Mouse (Mus musculus) T-cell, adult 2 months (primary cell): ENCODE data around the gene Gm19410.

Experiments used
- DNase-seq: peaks from one replicate; pipeline ENCODE4 v3.0.0; 2022; ENCODE audit warnings: low spot score

The Gm19410 gene

GRCm38 (mm10) chr8:35765499-35766193 is at the start of gene Gm19410:
TSS of gene Gm19410 (plus strand) at chr8:35765790.
- DNase-seq = no peak

- no peak for DNase-seq
These were observed 34.8 kb upstream of the Gm19410 start for GRCm38 (mm10) chr8:35730776-35731175.

- DNase-seq = no peak
These were observed 30.2 kb upstream of the Gm19410 start for GRCm38 (mm10) chr8:35735438-35735837.

GRCm38 (mm10) chr8:35756202-35756601 is 9.4 kb upstream of the Gm19410 start:
- DNase-seq = no peak

GRCm38 (mm10) chr8:35765020-35765419 is 570 bp upstream of the Gm19410 start:
- DNase-seq = no peak

DNA sequence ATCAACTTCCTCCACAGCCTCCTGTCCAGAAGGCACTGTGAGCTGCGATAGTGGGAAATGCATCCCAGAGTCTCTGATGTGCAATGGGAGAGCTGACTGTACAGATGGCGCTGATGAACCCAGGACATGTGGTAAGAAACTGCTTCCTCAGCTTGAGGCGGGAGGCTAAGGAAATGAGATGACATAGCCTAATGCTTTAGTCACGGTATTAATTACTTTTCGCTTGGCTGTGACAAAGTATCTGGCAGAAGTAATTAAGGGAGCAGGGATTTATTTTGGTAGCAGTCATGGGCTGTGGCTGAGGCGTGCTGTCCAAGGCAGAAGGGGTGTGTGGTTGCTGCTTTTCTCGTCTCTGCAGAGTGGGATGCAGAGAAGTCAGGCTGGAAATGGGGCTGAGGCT is 7.9 kb downstream of the Gm19410 start:
- no peak for DNase-seq
